Mouse (Mus musculus): Measurements from ENCODE around the gene Bahcc1.
A peak's percentile ranks its signal among the peaks of the same experiment; 100 is the strongest.

Gene Bahcc1

DNA sequence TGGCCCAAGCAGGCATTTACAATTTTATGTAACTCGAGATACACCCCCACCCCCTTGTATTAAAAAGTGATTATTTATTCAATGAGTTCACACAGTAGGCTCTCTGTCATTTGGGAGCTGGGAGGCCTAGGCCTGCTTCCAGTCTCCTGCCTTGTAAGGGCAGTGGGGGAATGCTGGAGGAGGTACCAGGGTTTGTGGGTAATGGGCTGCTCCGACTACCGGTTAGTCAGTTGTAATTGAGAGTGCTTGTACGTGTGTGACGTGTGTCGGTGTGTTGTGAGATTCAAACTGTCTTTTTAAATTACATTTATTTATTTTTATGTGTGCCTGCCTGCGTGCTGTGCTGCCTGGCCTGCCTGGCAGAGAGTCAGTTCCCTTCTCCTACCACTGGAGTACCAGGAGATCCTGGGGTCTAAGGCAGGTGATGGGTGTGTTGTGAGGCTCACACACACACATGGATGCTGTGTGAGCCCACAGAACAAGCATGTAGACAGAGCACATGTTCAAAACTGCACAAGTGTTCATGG is 3.8 kb upstream of the Bahcc1 start:
- no peak for DNase-seq (ENCODE audit: low spot score)

DNA sequence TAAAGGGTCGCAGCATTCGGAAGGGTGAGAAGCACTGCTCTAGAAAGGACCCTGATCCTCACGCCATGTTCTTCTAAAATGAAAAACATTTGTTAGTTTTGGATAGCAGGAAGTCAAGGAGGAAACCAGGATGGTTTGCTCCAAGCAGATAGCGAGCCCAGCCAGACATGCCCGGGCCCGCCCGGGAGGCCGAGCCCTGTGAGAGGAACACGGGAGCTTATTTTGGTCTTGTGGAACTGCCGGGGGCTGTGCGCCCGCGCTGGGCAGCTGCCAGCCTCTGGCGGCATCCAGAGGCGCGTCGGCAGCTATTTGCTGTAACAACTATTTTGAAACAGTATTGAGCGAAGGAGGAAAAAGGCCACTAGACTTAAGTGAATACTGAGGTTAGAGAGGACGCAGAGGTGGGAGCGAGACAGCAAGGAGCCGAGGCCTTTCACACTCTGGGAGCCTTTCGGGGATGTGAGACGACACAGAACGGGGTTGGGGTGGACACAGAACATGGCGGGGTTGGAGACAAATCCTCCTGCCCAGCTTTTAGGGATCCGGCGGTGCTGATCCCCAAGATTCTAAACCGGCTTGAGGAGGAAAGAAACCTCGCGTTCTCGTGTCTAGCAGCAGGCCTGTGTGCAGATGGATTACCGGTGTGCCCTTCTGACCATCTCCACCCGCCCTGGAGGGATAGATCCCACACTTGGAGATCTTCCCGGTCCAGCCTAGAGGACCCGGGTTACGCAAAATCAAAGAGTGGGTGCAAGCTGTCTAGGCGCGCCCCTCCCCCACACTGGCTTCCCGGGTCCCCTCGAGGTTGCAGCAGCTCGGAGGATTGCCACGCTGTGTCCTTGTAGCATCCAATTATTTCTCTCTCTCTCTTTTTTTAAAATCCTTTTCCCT is 2.6 kb upstream of the Bahcc1 start:
- peak; percentile 87 for DNase-seq (ENCODE audit: low spot score)

- peak; percentile 62 for DNase-seq (ENCODE audit: low spot score)
Observed at GRCm38 (mm10) chr11:120230841-120231370, 1.8 kb upstream of the Bahcc1 start.

DNA sequence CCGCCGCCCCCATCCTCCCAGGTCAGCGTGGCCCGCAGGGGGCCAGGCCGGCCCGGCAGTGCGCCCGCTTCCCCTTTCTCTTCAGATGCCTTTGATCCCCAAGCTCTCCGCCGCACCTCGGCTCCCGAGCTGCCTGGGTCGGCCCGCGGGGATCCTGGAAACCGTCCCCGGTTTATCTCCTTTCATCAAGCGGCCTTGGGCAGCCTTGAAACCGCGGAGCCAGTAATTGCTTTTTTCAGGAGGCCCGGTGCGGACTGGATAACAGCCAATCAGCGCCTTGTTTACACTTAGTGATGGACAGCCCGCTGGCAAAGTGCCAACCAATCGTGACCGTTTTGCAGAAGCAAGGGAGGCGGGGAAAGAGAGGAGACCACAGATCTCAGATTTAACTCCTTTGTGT is 1.4 kb upstream of the Bahcc1 start:
- DNase-seq (ENCODE audit: low spot score): peak; percentile 100

- DNase-seq (ENCODE audit: low spot score): no peak
Observed at GRCm38 (mm10) chr11:120233441-120234135, 841 bp downstream of the Bahcc1 start.

DNA sequence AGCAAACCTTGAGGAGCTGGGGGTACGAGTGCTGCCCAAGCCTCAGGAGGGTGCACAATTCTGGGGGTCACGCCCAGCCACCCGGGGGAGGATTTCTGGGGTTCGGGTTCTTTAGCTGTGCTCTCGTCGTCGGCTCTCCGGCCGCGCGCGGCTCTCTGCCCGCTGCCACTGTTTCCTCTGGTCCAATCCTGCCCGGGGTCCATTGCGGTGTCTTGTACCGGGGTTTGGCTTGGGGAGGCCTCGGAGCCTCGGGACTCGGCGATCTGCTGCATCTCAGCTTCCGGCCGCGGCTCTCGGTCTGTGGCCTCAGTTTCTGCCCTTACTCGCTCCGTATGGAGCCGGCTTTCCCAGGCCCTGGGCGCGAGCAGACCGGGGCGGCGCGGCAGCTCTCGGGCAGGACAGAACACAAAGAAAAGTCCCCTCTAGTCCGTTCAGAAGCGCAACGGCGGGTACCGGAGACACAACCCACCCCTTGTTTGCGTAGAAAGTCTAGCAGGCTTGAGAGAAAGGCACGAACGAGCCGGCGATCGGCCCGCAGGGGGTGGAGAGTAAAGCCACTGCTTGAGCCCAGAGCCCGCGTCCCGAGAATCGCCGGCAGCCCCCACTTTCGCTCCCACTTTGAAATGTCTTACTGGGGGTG is 1.5 kb downstream of the Bahcc1 start:
- peak; percentile 47 for DNase-seq (ENCODE audit: low spot score)

- no peak for DNase-seq (ENCODE audit: low spot score)
Observed at GRCm38 (mm10) chr11:120234776-120235181, 2.0 kb downstream of the Bahcc1 start.

- DNase-seq (ENCODE audit: low spot score): peak; percentile 45
Observed at GRCm38 (mm10) chr11:120235385-120236113, 2.8 kb downstream of the Bahcc1 start.

GRCm38 (mm10) chr11:120236114-120236437 is 3.3 kb downstream of the Bahcc1 start:
- no peak for DNase-seq (ENCODE audit: low spot score)

DNA sequence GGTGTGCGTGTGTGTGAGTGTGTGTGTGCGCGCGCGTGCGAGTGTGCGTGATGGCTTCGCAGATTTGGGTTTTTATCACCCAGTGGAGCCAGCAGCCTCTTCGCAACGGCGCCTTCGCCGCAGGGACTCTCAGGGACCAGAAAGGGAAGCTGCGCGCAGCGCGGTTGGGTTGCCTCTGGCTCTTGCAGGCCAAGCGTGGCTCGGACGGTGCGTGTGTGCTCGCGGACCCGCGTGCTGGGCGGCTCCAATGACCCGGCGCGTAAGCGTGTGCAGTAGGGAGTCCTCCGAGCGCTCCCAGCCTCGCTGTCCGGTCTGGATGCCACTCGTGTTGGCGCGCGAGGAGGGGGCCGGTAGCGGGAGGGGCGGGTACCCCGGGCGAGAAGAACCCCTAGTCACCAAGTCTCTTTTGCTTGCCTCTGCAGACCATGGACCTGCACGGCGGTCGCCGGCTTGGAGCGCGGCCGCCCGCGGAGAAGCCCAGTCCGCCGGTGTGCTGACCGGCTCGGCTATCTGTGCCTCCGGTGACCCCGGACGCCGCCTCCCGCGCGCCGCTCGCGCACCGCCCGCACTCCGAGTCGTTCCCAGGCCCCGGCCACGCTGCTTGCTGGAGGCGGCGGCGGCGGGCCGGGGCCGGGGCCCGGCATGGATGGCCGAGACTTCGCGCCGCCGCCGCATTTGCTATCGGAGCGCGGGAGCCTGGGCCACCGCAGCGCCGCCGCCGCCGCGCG is 3.9 kb downstream of the Bahcc1 start:
- peak; percentile 58 for DNase-seq (ENCODE audit: low spot score)

- DNase-seq (ENCODE audit: low spot score): peak; percentile 57
Observed at GRCm38 (mm10) chr11:120237166-120238131, 4.7 kb downstream of the Bahcc1 start.

GRCm38 (mm10) chr11:120238306-120238705 is 5.6 kb downstream of the Bahcc1 start:
- DNase-seq (ENCODE audit: low spot score): no peak

GRCm38 (mm10) chr11:120238751-120239359 is 6.1 kb downstream of the Bahcc1 start:
- no peak for DNase-seq (ENCODE audit: low spot score)

- no peak for DNase-seq (ENCODE audit: low spot score)
Observed at GRCm38 (mm10) chr11:120239581-120239991, 6.8 kb downstream of the Bahcc1 start.

DNA sequence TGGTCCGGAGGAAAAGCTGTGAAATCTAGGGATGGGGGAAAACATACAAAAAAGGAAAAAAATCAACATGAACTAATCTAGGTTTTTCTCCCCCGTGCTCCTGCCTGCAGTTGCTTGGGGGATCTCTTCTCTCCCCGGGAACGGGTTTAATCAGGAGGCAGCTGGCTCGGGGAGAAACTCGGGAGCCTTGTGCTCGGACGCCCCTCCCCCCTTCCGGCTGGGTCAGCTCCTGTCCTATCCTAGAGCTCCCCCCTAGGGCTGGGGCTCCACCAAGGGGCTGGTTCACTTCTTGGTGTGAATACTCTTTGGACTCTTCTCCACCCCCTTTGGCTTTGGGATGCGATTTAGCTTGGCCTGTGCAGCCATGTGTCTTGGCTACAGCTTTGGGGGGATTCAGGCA is 7.5 kb downstream of the Bahcc1 start:
- peak; percentile 70 for DNase-seq (ENCODE audit: low spot score)

DNA sequence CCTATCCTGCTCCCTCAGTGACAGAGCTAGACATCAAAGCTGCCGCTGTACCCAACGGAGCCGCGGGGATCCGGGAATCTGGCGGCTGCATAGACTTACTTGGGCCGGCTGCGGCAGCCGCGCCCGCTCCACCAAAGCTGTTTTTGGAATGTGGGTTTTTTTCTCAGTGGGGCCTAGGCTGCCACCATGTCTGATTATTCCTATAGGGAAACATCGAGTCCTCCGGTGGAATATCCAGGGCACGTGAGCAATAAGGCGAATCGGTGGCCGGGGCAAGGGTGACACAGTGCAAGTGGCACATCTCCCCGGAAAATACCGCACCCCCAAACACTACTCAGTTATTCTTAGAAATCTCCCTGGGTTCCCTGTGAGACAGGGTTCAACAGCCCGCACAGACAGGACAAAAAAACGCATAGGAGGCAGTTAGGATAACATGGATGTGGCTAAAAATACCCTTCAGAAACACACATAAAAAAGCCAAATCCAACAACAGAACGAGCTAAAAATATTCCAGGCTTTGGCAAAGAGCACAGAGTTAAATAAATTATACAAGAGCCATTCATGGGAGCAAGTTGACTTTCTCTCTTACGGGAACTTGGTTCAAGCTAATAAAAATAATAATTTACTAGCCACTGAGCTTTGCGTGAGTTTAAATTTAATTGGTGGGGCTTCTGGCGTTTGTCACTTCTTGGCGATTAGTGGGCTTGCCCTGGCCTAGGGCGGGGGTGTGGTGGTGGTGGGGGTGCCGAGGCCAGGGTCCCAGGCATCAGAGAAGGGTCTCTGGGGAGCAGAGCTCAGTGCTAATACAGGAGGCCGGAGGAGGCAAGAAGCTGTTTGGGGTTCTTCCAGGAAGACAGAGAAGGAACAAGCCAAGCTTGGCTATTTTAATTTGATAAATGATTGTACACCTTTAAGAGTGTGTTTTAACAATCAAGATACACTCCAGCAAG is 8.5 kb downstream of the Bahcc1 start:
- no peak for DNase-seq (ENCODE audit: low spot score)

GRCm38 (mm10) chr11:120241981-120242725 is 9.4 kb downstream of the Bahcc1 start:
- DNase-seq (ENCODE audit: low spot score): no peak
